Mouse (Mus musculus): ENCODE results near the gene Herpud2. TPM values are rescaled to one million over a fixed set of nuclear protein-coding genes. Genes with fewer than 3 reads are reported as not detected.

Herpud2 gene
- 10 to 100 TPM; 42.9 to 51.3 TPM for total RNA-seq (2021)
- long read RNA-seq, experiment 1, transcript Herpud2-202 (1 exons, 3,955 nt) = minor isoform, 5 of 89 reads
- long read RNA-seq, experiment 1, transcript Herpud2-201 (8 exons, 2,781 nt) = major isoform, 55 of 89 reads
- long read RNA-seq, experiment 1, partial matches to known transcripts = 5 of 89 reads
- long read RNA-seq, experiment 1, other reads (novel, unspliced or antisense) = 24 of 89 reads
- long read RNA-seq, experiment 2, transcript Herpud2-201 (8 exons, 2,781 nt) = major isoform, 44 of 69 reads
- long read RNA-seq, experiment 2, partial matches to known transcripts = 6 of 69 reads
- long read RNA-seq, experiment 2, other reads (novel, unspliced or antisense) = 17 of 69 reads

GRCm38 (mm10) chr9:25151611-25152241 lies at the start of gene Herpud2:
Herpud2 (minus strand) TSS chr9:25151820.
- peak; percentile 92 for DNase-seq (ENCODE audit: low spot score)

- no peak for DNase-seq (ENCODE audit: low spot score)
Observed at GRCm38 (mm10) chr9:25200987-25201386, 49.4 kb upstream of the Herpud2 start.

- DNase-seq (ENCODE audit: low spot score) = no peak
Observed at GRCm38 (mm10) chr9:25200148-25200547, 48.5 kb upstream of the Herpud2 start.

GRCm38 (mm10) chr9:25196746-25197145 lies 45.1 kb upstream of the Herpud2 start:
- no peak for DNase-seq (ENCODE audit: low spot score)

- no peak for DNase-seq (ENCODE audit: low spot score)
Observed at GRCm38 (mm10) chr9:25191612-25192011, 40.0 kb upstream of the Herpud2 start.

GRCm38 (mm10) chr9:25186501-25186900 lies 34.9 kb upstream of the Herpud2 start:
- DNase-seq (ENCODE audit: low spot score) = no peak

- DNase-seq (ENCODE audit: low spot score) = no peak
Observed at GRCm38 (mm10) chr9:25185854-25186253, 34.2 kb upstream of the Herpud2 start.

- DNase-seq (ENCODE audit: low spot score) = no peak
Observed at GRCm38 (mm10) chr9:25184606-25185005, 33.0 kb upstream of the Herpud2 start.

GRCm38 (mm10) chr9:25178066-25178465 lies 26.4 kb upstream of the Herpud2 start:
- peak; percentile 47 for DNase-seq (ENCODE audit: low spot score)

GRCm38 (mm10) chr9:25177201-25177600 lies 25.6 kb upstream of the Herpud2 start:
- DNase-seq (ENCODE audit: low spot score) = peak; percentile 62

- peak; percentile 38 for DNase-seq (ENCODE audit: low spot score)
Observed at GRCm38 (mm10) chr9:25176562-25176961, 24.9 kb upstream of the Herpud2 start.

GRCm38 (mm10) chr9:25175978-25176377 lies 24.4 kb upstream of the Herpud2 start:
- DNase-seq (ENCODE audit: low spot score) = peak; percentile 27

GRCm38 (mm10) chr9:25175039-25175442 lies 23.4 kb upstream of the Herpud2 start:
- DNase-seq (ENCODE audit: low spot score) = peak; percentile 89

GRCm38 (mm10) chr9:25174614-25175013 lies 23.0 kb upstream of the Herpud2 start:
- no peak for DNase-seq (ENCODE audit: low spot score)

- no peak for DNase-seq (ENCODE audit: low spot score)
Observed at GRCm38 (mm10) chr9:25173171-25173570, 21.6 kb upstream of the Herpud2 start.

GRCm38 (mm10) chr9:25169626-25170025 lies 18.0 kb upstream of the Herpud2 start:
- no peak for DNase-seq (ENCODE audit: low spot score)

- peak; percentile 84 for DNase-seq (ENCODE audit: low spot score)
Observed at GRCm38 (mm10) chr9:25167458-25168084, 16.0 kb upstream of the Herpud2 start.

- DNase-seq (ENCODE audit: low spot score) = no peak
Observed at GRCm38 (mm10) chr9:25158218-25158617, 6.6 kb upstream of the Herpud2 start.

- DNase-seq (ENCODE audit: low spot score) = no peak
Observed at GRCm38 (mm10) chr9:25156377-25156776, 4.8 kb upstream of the Herpud2 start.

- DNase-seq (ENCODE audit: low spot score) = no peak
Observed at GRCm38 (mm10) chr9:25153066-25153465, 1.4 kb upstream of the Herpud2 start.

- no peak for DNase-seq (ENCODE audit: low spot score)
Observed at GRCm38 (mm10) chr9:25152457-25152856, 837 bp upstream of the Herpud2 start.

- no peak for DNase-seq (ENCODE audit: low spot score)
Observed at GRCm38 (mm10) chr9:25150791-25151610, 619 bp downstream of the Herpud2 start.
